Mouse (Mus musculus) liver, embryonic 14.5 days (tissue): ENCODE results near the gene Fbln7. TPM values are rescaled to one million over a fixed set of nuclear protein-coding genes. Genes with fewer than 3 reads are reported as not detected.

ENCODE experiments used
- ATAC-seq: fragments of 200-750 bp; cut with Nextera tagmentation; 2 replicates; pipeline ENCODE4 v1.8.0; 2017; ENCODE audit warnings: moderate number of reproducible peaks, mild to moderate bottlenecking, moderate library complexity; ENCODE audit not compliant: insufficient read depth
- DNase-seq, 3 experiments: peaks; one replicate each; pipeline ENCODE4 v3.0.0-alpha.2; 2012 to 2013; ENCODE audit warnings: low read depth in 3 of 3, low spot score in 3 of 3
- H3K27ac ChIP-seq: fragments of 300-500 bp; sonication (generic); 2 replicates; pipeline ENCODE4 v1.5.1; 2014; ENCODE audit warnings: moderate library complexity, mild to moderate bottlenecking, control low read depth, inconsistent platforms
- H3K27me3 ChIP-seq: fragments of 300-500 bp; sonication (generic); 2 replicates; pipeline ENCODE4 v1.6.1; 2014; ENCODE audit warnings: mild to moderate bottlenecking, low read length, moderate library complexity; ENCODE audit not compliant: control insufficient read depth, insufficient read depth
- H3K36me3 ChIP-seq: fragments of 300-500 bp; sonication (generic); replicated peaks from 2 replicates; pipeline ENCODE4 v1.6.1; 2014; ENCODE audit warnings: low read depth; ENCODE audit not compliant: control insufficient read depth, insufficient read depth
- H3K4me1 ChIP-seq, 2 experiments: fragments of 200-500 bp in 1 of 2; fragments of 300-500 bp in 1 of 2; sonication (generic) in 1 of 2; replicated peaks; 2 replicates each; pipeline ENCODE4 v1.6.1; 2012 to 2014; ENCODE audit warnings: antibody characterized with exemption in 1 of 2, inconsistent platforms in 1 of 2, low read length in 1 of 2; ENCODE audit not compliant: control insufficient read depth in 2 of 2, insufficient read depth in 2 of 2
- H3K4me2 ChIP-seq: fragments of 300-500 bp; sonication (generic); 2 replicates; pipeline ENCODE4 v1.6.1; 2014; ENCODE audit warnings: low read depth, mild to moderate bottlenecking, control low read depth, moderate library complexity
- H3K4me3 ChIP-seq, 2 experiments: fragments of 200-500 bp in 1 of 2; fragments of 300-500 bp in 1 of 2; sonication (generic) in 1 of 2; 2 replicates each; pipeline ENCODE4 v1.5.1; 2012 to 2014; ENCODE audit warnings: low read depth in 2 of 2, low read length in 2 of 2, mild to moderate bottlenecking in 2 of 2, control low read depth in 1 of 2, inconsistent platforms in 1 of 2, moderate library complexity in 1 of 2; ENCODE audit not compliant: insufficient read depth in 1 of 2
- H3K9ac ChIP-seq: fragments of 300-500 bp; sonication (generic); replicated peaks from 2 replicates; pipeline ENCODE4 v1.6.1; 2014; ENCODE audit warnings: mild to moderate bottlenecking, control low read depth, moderate library complexity
- H3K9me3 ChIP-seq: fragments of 300-500 bp; sonication (generic); 2 replicates; pipeline ENCODE4 v1.6.1; 2016; ENCODE audit warnings: low read length, mixed read lengths; ENCODE audit not compliant: control insufficient read depth
- CTCF ChIP-seq: IDR thresholded peaks from 2 replicates; pipeline ENCODE4 v1.5.1; 2016; ENCODE audit warnings: antibody characterized with exemption, low read depth, control low read depth
- EP300 ChIP-seq: IDR thresholded peaks from 2 replicates; pipeline ENCODE4 v1.6.1; 2016; ENCODE audit warnings: antibody characterized with exemption, low read depth
- WGBS: fragments of 180-500 bp; shearing (Covaris S2); extraction: QIAGEN DNeasy Blood & Tissue Kit; methylation state at CpG from one replicate; pipeline ENCODE4 v1.1.7; 2014; ENCODE audit not compliant: insufficient replicate concordance; 5-methylcytosine and 5-hydroxymethylcytosine counted together
- polyA plus RNA-seq, 2 experiments: library from polyadenylated mRNA; depleted of rRNA in 1 of 2; stranded (reverse) in 1 of 2; unstranded in 1 of 2; fragments of >200 nt; fragmentation: Nextera tagmentation in 1 of 2; extraction: Ambion mirVana in 1 of 2; gene quantifications; 2 replicates each; pipeline versions ENCODE4 v1.2.1 to v1.2.3; 2012 to 2014

Fbln7 gene
- polyA plus RNA-seq, 2 experiments: 0.17 to 0.33 TPM

DNA sequence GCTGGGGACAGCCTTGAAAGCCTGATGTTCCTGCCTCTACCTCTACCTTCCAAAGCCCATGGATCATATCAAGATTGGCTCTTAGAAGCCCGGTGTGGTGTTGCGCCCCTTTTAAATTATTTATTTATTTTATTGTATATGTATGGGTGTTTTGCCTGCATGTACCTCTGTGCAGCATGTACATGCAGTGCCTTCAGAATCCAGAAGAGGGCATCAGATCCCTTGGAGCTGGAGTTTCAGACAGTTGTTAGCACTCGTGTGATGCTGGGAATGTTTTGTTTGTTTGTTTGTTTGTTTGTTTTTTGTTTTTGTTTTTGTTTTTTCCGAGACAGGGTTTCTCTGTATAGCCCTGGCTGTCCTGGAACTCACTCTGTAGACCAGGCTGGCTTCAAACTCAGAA lies 18.5 kb downstream of the Fbln7 start:
- H3K27me3 ChIP-seq: no peaks in the 10 kb centered on the region
- no peak overlapping the region for H3K4me2 ChIP-seq
- DNase-seq (no peak), ATAC-seq (no peak)
- H3K9me3 ChIP-seq: no peaks in the 10 kb centered on the region
- no peaks in the 10 kb centered on the region for H3K36me3 ChIP-seq
- H3K4me3 ChIP-seq: no peak overlapping the region
- no peak overlapping the region for H3K27ac ChIP-seq
- 38% methylated on average over 4 of the region's 4 CpGs for WGBS
- no peak overlapping the region for H3K9ac ChIP-seq
- no peaks in the 10 kb centered on the region for H3K4me1 ChIP-seq
- TF ChIP-seq EP300: no peak
- TF ChIP-seq CTCF: peak; percentile 57

DNA sequence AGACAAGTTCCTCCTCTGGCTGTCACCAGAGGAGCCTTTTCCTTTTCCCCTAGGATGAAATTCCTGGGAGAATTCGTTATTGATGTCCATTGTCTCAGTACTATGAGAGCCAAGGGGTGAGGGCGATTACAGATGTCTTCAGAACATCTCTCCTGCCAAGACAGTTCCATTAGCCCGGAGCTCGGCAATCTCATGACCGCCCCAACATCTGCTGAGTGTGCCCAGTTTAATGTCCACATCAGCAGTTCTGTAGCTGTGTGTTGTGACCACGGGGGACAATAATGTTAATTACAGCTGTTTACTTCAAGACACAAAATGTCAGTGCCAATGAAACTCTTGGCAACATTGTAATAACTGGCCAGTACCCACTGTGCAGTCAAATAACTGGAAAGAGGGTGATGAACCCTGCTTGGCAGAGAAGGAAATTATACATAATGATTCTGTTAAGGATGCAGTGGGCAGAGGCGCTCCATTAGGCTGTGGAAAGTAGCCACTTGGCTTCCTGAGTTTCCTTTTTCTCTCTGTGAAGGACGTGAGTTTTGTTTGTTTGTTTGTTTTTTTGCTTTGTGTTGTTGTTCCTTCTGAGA lies 22.5 kb downstream of the Fbln7 start:
- H3K4me2 ChIP-seq: no peak overlapping the region
- no peak for DNase-seq
- H3K9me3 ChIP-seq: no peaks in the 10 kb centered on the region
- H3K27ac ChIP-seq: no peak overlapping the region
- WGBS: 55% methylated on average over 8 of the region's 8 CpGs
- no peak overlapping the region for H3K9ac ChIP-seq
- H3K4me3 ChIP-seq: no peak overlapping the region
- ATAC-seq: no peak
- H3K36me3 ChIP-seq: no peaks in the 10 kb centered on the region
- H3K4me1 ChIP-seq: no peaks in the 10 kb centered on the region
- TF ChIP-seq EP300: no peak
- TF ChIP-seq CTCF: no peak
- H3K27me3 ChIP-seq: no peaks in the 10 kb centered on the region

DNA sequence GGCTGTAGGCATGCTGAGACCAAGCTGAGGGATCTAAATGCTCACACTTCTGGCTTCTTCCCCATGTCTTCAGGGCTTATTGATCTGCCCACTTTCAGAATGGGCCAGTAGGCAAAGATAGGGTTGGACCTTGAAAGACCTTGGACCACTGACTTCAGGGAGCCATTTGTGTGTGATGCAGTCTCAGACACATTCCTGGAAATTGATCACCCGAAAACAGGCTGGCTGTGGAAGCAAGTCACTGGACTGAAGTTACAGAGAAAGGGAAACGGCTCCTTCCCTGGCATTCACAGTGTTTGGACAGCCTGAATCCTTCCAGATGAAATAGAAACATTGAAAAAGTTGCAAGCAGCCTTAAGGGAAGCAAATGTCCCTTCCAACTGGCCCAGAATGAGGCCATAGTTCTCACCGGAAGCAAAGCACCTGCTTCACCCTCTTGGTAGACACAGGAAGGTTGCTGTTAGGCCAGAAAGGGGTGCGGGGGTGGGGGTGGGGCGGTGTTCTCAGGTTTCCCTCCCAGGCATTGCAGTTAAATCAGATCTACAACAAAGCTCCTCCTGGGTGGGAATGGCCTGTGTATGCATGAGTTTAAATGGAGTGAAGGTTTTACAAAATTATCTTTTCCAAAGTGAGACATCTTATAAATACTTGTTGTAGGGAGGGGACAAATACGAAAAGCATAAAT lies 25.2 kb downstream of the Fbln7 start:
- H3K36me3 ChIP-seq: no peaks in the 10 kb centered on the region
- H3K4me2 ChIP-seq: no peak overlapping the region
- no peak overlapping the region for H3K27ac ChIP-seq
- no peak overlapping the region for H3K9ac ChIP-seq
- 53% methylated on average over 6 of the region's 6 CpGs for WGBS
- TF ChIP-seq EP300 (no peak), CTCF (no peak)
- H3K9me3 ChIP-seq: no peaks in the 10 kb centered on the region
- no peaks in the 10 kb centered on the region for H3K4me1 ChIP-seq
- no peak overlapping the region for H3K4me3 ChIP-seq
- DNase-seq (no peak), ATAC-seq (no peak)
- no peaks in the 10 kb centered on the region for H3K27me3 ChIP-seq

DNA sequence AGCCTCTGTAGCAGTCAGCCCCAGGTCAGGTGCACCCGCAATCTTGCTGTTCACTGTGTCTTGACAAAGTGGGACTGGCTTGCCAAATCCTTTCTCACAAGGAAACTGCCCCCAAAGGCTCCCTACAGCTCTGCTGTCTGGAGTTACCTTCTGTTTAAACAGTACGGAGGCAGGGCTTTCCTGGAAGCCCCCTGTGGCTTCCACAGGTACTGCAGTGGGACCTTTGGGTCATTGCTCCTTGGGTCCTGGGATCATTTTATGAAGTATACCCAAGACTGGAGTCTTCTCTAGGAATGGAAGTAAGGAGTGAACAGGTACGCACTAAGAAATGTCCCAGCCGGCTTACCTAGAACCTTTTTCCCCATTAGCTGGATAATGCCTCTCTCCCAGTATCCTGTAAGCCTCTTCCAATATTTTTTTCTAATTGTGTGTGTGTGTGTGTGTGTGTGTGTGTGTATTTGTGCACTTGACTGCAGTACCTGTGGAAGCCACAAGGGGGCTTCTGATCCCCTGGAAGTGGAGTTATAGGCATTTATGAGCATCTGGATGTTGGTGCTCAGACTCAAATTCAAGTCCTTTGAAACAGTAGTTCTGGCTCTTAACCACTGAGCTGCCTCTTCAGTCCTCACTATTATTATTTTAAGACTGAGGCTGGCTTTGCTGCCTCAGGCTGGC lies 28.0 kb downstream of the Fbln7 start:
- no peak overlapping the region for H3K9ac ChIP-seq
- no peak for ATAC-seq
- WGBS: 63% methylated on average over 4 of the region's 4 CpGs

DNA sequence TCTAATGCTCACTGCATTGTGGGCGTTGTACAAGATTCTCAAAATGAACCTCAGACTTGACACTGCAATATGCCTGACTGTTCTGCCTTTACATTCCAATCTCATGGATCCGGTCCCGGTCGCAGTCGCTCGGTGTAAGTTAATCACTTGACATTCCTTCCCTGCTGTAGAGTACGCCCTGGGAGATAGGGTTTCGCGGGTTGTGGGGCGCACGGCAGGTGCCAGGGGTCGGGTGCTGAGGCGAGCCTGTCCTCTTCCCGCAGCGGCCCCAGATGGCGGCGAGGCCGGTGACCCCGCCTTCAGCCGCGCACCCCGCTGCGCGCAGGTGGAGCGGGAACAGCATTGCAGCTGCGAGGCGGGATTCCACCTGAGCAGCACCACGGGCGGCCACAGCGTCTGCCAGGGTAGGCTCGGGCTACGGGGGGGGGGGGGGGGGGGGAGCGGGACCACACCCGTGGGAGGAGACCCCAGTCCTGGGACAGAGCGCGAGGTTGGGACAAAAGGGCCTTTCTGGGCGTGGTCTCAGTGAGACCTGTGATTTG lies 29.5 kb downstream of the Fbln7 start:
- WGBS: 10% methylated on average over 36 of the region's 37 CpGs
- Histone ChIP-seq H3K9me3 (no peaks in the 10 kb centered on the region), H3K9ac (no peak overlapping the region), H3K27me3 (no peaks in the 10 kb centered on the region), H3K4me1 (no peaks in the 10 kb centered on the region), H3K27ac (no peak overlapping the region), H3K36me3 (no peaks in the 10 kb centered on the region), H3K4me2 (peak overlapping the region; percentile 49), H3K4me3 (peak overlapping the region in 1 of 2 experiments; percentile 2; a peak in 1 of 4 replicates)
- TF ChIP-seq CTCF (no peak), EP300 (no peak)
- ATAC-seq (no peak), DNase-seq (no peak)

More for the DNA sequence above, 28.0 kb downstream of the Fbln7 start:
- TF ChIP-seq CTCF (peak; percentile 57), EP300 (no peak)
- no peak overlapping the region for H3K27ac ChIP-seq
- no peak overlapping the region for H3K4me3 ChIP-seq
- H3K9me3 ChIP-seq: no peaks in the 10 kb centered on the region
- H3K4me1 ChIP-seq: no peaks in the 10 kb centered on the region
- DNase-seq: no peak
- H3K27me3 ChIP-seq: no peaks in the 10 kb centered on the region
- H3K4me2 ChIP-seq: no peak overlapping the region
- H3K36me3 ChIP-seq: no peaks in the 10 kb centered on the region
